Mouse (Mus musculus): ENCODE results near the gene Pqlc2. TPM values are rescaled to one million over a fixed set of nuclear protein-coding genes. Genes with fewer than 3 reads are reported as not detected.
A peak's percentile ranks its signal among the peaks of the same experiment; 100 is the strongest.

Gene Pqlc2
- polyA plus RNA-seq (2015; fragmentation: Nextera tagmentation; extraction: Ambion mirVana), result 92.6 and 95.9 TPM in 2 replicates

DNA sequence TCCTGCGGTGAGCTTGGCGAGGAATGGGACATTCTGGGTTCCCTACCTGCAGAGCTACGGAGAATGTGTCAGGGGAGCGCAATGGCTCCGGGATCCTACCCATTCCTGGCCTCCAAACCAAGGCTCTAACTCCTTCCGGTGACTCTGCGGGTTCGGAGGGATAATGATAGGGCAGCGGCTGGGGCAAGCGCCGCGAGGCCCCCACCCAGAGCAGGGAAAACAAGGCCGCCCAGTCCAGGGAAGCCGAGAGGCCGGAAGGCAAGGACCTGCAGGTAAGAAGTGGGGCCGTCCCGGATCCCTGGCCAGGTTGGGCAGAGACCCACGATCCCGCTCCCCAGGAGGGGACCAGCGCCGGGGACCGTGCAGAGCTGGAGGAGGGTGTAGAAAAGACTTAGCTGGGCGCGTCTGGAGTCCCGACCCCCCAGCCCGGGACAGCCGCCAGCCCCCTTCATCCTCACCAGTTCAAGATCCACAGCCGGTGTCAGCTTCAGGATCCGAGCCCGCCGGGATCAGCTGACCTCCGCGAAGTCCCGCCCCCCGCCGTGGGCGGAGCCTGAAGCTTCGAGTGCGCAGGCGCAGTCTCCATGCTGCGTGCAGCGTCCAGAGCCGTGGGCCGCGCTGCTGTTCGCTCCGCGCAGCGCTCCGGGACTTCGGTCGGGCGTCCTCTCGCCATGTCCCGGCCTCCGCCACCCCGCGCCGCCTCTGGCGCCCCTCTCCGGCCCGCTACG is at the start of gene Pqlc2, which contains the start of gene Akr7a5:
TSS of gene Pqlc2 (minus strand) at position 538 of the 728 bp plus-strand sequence.
TSS of gene Akr7a5 (plus strand) at position 574 of the 728 bp plus-strand sequence.
- H3K27ac ChIP-seq (ENCODE audit: low read depth, low read length), result peak within 1 kb of the TSS; percentile 91
- H3K9me3 ChIP-seq (ENCODE audit: control insufficient read depth), result no peaks in the 10 kb centered on the region
- no peaks in the 10 kb centered on the region for H3K27me3 ChIP-seq (replicated peaks; ENCODE audit: control insufficient read depth, insufficient read depth, low read length)
- no peak for TF ChIP-seq CTCF (IDR thresholded peaks at IDR 0.05; ENCODE audit: low read depth)
- H3K4me2 ChIP-seq (replicated peaks; ENCODE audit: low read depth), result peak within 1 kb of the TSS; percentile 94
- no peaks in the 10 kb centered on the region for H3K4me1 ChIP-seq (replicated peaks; ENCODE audit: control insufficient read depth, insufficient read depth, low read length)
- WGBS, result under 1% methylated on average over 56 of the region's 63 CpGs
- peak; percentile 73 for ATAC-seq
- H3K9ac ChIP-seq (ENCODE audit: low read depth, low read length), result peak within 1 kb of the TSS; percentile 88
- peaks cover 26% of the 10 kb centered on the region for H3K36me3 ChIP-seq (ENCODE audit: control insufficient read depth, insufficient read depth)
- H3K4me3 ChIP-seq (ENCODE audit: low read depth, low read length), result peak within 1 kb of the TSS; percentile 85

DNA sequence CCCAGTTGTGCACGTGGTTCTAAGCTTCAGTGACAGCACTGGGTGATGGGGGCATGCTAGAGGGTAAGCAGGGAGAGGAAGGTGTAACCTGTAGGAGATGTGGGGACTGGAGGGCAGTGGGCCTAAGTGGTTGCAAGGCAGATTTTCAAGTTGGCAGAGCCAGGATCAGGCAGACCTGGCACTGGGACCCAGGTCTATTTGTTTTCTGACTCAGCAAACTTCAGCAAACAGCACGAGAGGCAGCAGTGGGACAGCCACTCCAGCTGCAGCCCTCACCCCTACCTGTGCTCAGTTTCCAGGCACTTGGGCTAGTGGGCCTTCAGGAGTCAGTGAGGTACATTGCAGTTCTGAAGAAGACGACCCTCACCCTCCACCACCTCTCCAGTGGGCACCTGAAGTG is 46.7 kb upstream of the Pqlc2 start:
- 89% methylated on average over 3 of the region's 3 CpGs for WGBS
- no peak for TF ChIP-seq CTCF (IDR thresholded peaks at IDR 0.05; ENCODE audit: low read depth)
- H3K4me1 ChIP-seq (replicated peaks; ENCODE audit: control insufficient read depth, insufficient read depth, low read length), result 0 out of 2 replicates have a peak, but pooled peaks cover 3% of the 10 kb centered on the region
- no peak overlapping the region for H3K9ac ChIP-seq (ENCODE audit: low read depth, low read length)
- H3K27ac ChIP-seq (ENCODE audit: low read depth, low read length), result no peak overlapping the region
- H3K4me2 ChIP-seq (replicated peaks; ENCODE audit: low read depth), result no peak overlapping the region
- H3K36me3 ChIP-seq (ENCODE audit: control insufficient read depth, insufficient read depth), result peaks cover 63% of the 10 kb centered on the region
- no peaks in the 10 kb centered on the region for H3K9me3 ChIP-seq (ENCODE audit: control insufficient read depth)
- H3K4me3 ChIP-seq (ENCODE audit: low read depth, low read length), result no peak overlapping the region
- ATAC-seq, result no peak
- no peaks in the 10 kb centered on the region for H3K27me3 ChIP-seq (replicated peaks; ENCODE audit: control insufficient read depth, insufficient read depth, low read length)

DNA sequence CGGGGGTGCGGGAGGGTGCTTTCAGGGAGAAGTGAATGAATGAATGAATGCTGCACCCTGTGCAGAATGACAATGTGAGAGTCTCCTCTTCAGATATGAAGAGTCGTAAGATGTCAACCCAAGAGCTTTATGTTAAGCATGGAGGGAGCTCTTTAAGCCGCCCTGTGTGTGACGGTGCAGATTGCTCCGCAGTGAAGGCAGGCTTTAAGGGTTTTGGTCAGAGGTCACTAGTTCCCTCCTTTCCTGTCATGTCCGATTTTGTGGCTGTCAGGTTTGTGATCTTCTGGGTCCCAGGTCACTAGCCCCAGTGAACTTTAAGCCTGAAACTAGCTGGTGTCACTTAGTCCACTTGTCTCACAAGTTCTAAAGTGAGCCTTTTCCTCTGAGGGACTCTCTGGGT is 42.3 kb upstream of the Pqlc2 start:
- Histone ChIP-seq H3K4me2 (replicated peaks; ENCODE audit: low read depth) (peak overlapping the region; percentile 73), H3K9ac (ENCODE audit: low read depth, low read length) (peak overlapping the region; percentile 85), H3K36me3 (ENCODE audit: control insufficient read depth, insufficient read depth) (peaks cover 41% of the 10 kb centered on the region), H3K27ac (ENCODE audit: low read depth, low read length) (peak overlapping the region; percentile 97), H3K4me3 (ENCODE audit: low read depth, low read length) (peak overlapping the region; percentile 68), H3K4me1 (replicated peaks; ENCODE audit: control insufficient read depth, insufficient read depth, low read length) (0 out of 2 replicates have a peak, but pooled peaks cover 7% of the 10 kb centered on the region), H3K9me3 (ENCODE audit: control insufficient read depth) (no peaks in the 10 kb centered on the region), H3K27me3 (replicated peaks; ENCODE audit: control insufficient read depth, insufficient read depth, low read length) (no peaks in the 10 kb centered on the region)
- WGBS, result 0% methylated on average over 7 of the region's 7 CpGs
- ATAC-seq, result peak; percentile 35
- no peak for TF ChIP-seq CTCF (IDR thresholded peaks at IDR 0.05; ENCODE audit: low read depth)

DNA sequence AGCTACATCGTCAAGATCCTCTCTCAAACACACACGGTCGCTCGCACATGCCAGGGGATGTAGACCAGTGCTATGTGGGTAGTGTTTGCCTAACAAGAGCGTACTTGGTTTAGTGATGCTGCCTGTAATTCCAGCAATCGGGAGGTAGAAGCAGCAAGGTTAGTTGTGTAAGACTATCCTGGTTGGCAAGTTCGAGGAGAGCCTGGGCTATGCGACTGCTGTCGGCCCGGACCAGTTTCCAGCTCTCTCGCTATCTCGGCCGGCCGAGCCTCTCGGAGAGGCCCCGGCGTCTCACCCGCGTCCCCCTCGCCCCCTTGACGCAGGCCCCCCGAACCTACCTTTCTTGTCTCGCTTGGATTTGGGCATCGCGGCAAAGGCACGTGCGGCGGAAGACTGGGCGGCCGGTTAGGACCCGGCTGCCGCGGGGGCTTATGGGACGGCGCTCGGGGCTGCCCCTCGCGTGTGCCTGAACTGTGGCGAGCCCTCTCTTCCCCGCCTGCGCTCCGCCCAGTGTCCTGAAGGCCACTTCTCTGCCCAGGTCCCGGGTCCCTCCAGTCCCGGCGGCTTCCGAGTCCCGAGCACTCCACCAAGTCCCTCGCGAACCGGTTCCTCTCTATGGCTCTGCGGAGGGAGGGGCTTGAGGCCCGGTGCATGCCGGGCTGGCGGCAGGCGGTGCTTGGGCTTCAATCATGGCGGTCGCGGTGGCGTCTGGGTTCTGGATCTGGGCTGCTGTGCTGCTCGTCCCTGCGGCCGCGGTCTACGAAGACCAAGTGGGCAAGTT is 41.6 kb upstream of the Pqlc2 start, which contains the start of the genes Mrto4, Emc1 and Ubr4:
TSS of gene Mrto4 (minus strand) at position 646 of the 781 bp plus-strand sequence.
TSS of gene Emc1 (plus strand) at position 657 of the 781 bp plus-strand sequence.
TSS of gene Ubr4 (plus strand) at position 679 of the 781 bp plus-strand sequence.
- Histone ChIP-seq H3K27me3 (replicated peaks; ENCODE audit: control insufficient read depth, insufficient read depth, low read length) (no peaks in the 10 kb centered on the region), H3K4me2 (replicated peaks; ENCODE audit: low read depth) (peak within 1 kb of the TSS; percentile 73), H3K27ac (ENCODE audit: low read depth, low read length) (peak within 1 kb of the TSS; percentile 97), H3K36me3 (ENCODE audit: control insufficient read depth, insufficient read depth) (peaks cover 41% of the 10 kb centered on the region), H3K4me3 (ENCODE audit: low read depth, low read length) (peak within 1 kb of the TSS; percentile 68), H3K4me1 (replicated peaks; ENCODE audit: control insufficient read depth, insufficient read depth, low read length) (0 out of 2 replicates have a peak, but pooled peaks cover 7% of the 10 kb centered on the region), H3K9ac (ENCODE audit: low read depth, low read length) (peak within 1 kb of the TSS; percentile 85), H3K9me3 (ENCODE audit: control insufficient read depth) (no peaks in the 10 kb centered on the region)
- ATAC-seq, result peak; percentile 92
- under 1% methylated on average over 64 of the region's 64 CpGs for WGBS
- no peak for TF ChIP-seq CTCF (IDR thresholded peaks at IDR 0.05; ENCODE audit: low read depth)

DNA sequence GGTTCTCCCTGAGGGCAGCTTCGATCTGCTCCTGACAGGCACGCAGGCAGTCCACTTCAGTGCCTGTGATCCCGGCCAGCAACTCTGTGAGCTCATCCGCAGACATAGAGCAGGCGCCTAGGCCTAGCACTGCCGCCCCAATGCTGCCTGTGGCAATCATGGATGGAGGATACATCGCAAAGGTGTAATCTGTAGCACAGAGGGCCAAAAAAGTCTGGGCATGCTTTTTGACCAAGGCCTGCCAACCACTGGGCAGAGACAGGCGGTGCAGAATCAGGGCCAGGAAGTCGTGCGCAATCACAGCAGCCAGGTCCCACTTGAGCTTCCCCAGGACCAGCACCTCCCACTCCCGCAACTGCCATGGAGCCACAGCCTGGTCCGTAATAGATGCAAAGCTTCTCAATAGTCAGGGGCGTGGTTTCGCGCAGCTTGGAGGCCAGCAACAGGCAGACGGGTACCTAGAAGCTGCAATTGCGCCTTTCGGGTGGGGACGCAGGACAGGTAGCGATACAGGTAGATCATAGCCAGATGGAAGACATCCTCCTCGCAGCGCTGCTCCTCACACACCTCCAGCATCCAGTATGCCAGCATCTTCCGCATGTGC is 35.0 kb upstream of the Pqlc2 start:
- Histone ChIP-seq H3K9me3 (ENCODE audit: control insufficient read depth) (no peaks in the 10 kb centered on the region), H3K4me2 (replicated peaks; ENCODE audit: low read depth) (no peak overlapping the region), H3K4me3 (ENCODE audit: low read depth, low read length) (no peak overlapping the region), H3K27me3 (replicated peaks; ENCODE audit: control insufficient read depth, insufficient read depth, low read length) (no peaks in the 10 kb centered on the region), H3K4me1 (replicated peaks; ENCODE audit: control insufficient read depth, insufficient read depth, low read length) (no peaks in the 10 kb centered on the region), H3K36me3 (ENCODE audit: control insufficient read depth, insufficient read depth) (peaks cover 39% of the 10 kb centered on the region), H3K27ac (ENCODE audit: low read depth, low read length) (no peak overlapping the region), H3K9ac (ENCODE audit: low read depth, low read length) (no peak overlapping the region)
- 81% methylated on average over 23 of the region's 23 CpGs for WGBS
- no peak for TF ChIP-seq CTCF (IDR thresholded peaks at IDR 0.05; ENCODE audit: low read depth)
- ATAC-seq, result no peak

All from intestine, postnatal 0 days (tissue).